Mouse (Mus musculus) bone marrow, adult 2 months (tissue): ENCODE measurements around the gene AI481877. TPM values are rescaled to one million over a fixed set of nuclear protein-coding genes. Genes with fewer than 3 reads are reported as not detected.
"Not testable (repeated sequence)": the region's sequence is repeated elsewhere in the genome, so short reads cannot be mapped to it uniquely, and the experiment has no call there.

ENCODE experiments used
- H3K27ac ChIP-seq: fragments of 200-500 bp; 2 replicates; pipeline ENCODE4 v1.5.1; 2012; ENCODE audit warnings: low read depth, mild to moderate bottlenecking, control low read depth, inconsistent platforms, low read length; ENCODE audit not compliant: control insufficient read depth, poor library complexity, insufficient read depth
- H3K4me1 ChIP-seq: fragments of 200-500 bp; 2 replicates; pipeline ENCODE4 v1.6.1; 2011; ENCODE audit warnings: low read length; ENCODE audit not compliant: control insufficient read depth, insufficient read depth
- H3K4me3 ChIP-seq: fragments of 200-500 bp; replicated peaks from 2 replicates; pipeline ENCODE3; 2011; ENCODE audit warnings: mild to moderate bottlenecking, low read depth, low read length, control low read depth; ENCODE audit not compliant: control insufficient read depth
- CTCF ChIP-seq: fragments of 200-500 bp; IDR thresholded peaks from 2 replicates; pipeline ENCODE4 v1.5.1; 2011; ENCODE audit warnings: low read length, control low read depth; ENCODE audit not compliant: control insufficient read depth, insufficient read depth
- POLR2A ChIP-seq: fragments of 200-500 bp; IDR thresholded peaks from 2 replicates; pipeline ENCODE4 v1.6.1; 2011; ENCODE audit warnings: low read depth, mild to moderate bottlenecking, control low read depth, low read length, borderline replicate concordance; ENCODE audit not compliant: control insufficient read depth
- WGBS: fragments of 180-500 bp; shearing (Covaris S2); methylation state at CpG from one replicate; pipeline ENCODE4 v1.1.7; 2018; 5-methylcytosine and 5-hydroxymethylcytosine counted together
- polyA plus RNA-seq: library from polyadenylated mRNA; stranded (reverse); fragments of >200 nt; gene quantifications from 2 replicates; pipeline ENCODE4 v1.2.4, GENCODE M21; 2011; ENCODE audit warnings: low replicate concordance; ENCODE audit not compliant: missing spikeins, insufficient read depth, insufficient read length

AI481877 gene
- polyA plus RNA-seq, result not detected in 2 replicates

DNA sequence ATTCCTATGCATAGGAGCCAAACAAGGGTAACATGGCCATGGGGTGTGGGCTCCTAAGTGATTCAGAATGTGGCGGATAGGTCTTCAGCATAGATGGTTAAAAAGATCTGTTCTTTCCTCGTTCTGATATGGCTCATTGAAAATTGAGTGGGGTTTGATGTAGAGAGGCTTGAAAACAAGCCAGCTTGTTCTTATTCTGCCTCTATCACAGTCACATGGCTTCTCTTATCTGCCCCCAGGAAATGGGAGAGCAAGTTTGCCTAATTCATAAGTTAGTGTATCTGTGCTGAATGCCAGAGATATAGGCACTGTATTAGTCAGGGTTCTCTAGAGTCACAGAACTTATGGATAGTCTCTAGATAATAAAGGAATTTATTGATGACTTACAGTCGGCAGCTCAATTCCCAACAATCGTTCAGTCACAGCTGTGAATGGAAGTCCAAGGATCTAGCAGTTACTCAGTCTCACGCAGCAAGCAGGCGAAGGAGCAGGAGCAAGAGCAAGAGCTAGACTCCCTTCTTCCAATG, at the start of gene AI481877:
Gene AI481877 (minus strand): TSS at position 477 of the 527 bp plus-strand sequence.
- not testable (repeated sequence) for H3K27ac ChIP-seq, H3K4me1 ChIP-seq, H3K4me3 ChIP-seq
- WGBS, result 69% methylated on average over 3 of the region's 6 CpGs

DNA sequence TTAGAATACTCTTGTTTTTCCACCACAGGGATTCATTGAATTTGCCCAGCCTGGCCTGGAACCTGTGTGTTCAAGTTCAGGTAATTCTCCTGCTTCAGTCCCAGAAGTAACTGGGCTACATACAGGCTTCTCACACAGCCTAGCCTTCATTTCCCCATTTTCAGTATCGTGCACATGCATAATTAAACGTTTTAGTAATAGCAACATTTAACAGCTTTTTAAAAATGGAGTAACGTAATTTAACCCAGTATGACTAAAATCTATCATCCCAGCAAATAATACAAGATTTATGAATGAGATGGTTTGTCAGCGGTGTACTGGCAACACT, 49.7 kb upstream of the AI481877 start:
- Histone ChIP-seq H3K4me1 (no peaks in the 10 kb centered on the region; the same call in 1 of the 2 replicates), H3K27ac (peak overlapping the region; percentile 99; the same call in 1 of the 2 replicates), H3K4me3 (peak overlapping the region; percentile 99)
- WGBS, result 2% methylated on average over 4 of the region's 4 CpGs
- TF ChIP-seq POLR2A (no peak), CTCF (no peak)

- Histone ChIP-seq H3K4me3 (no peak overlapping the region), H3K4me1 (no peaks in the 10 kb centered on the region; the same call in 1 of the 2 replicates), H3K27ac (no peak overlapping the region)
- WGBS, result 14% methylated on average over 3 of the region's 3 CpGs
- TF ChIP-seq CTCF, result no peak
- TF ChIP-seq POLR2A, result no peak
Observed at GRCm38 (mm10) chr4:59187289-59187688, 48.5 kb upstream of the AI481877 start.

GRCm38 (mm10) chr4:59185671-59186070, 46.9 kb upstream of the AI481877 start:
- no peak overlapping the region for H3K27ac ChIP-seq
- peaks cover 4% of the 10 kb centered on the region; the same call in 1 of the 2 replicates for H3K4me1 ChIP-seq
- no peak for TF ChIP-seq POLR2A
- TF ChIP-seq CTCF, result no peak
- WGBS, result 66% methylated on average over 3 of the region's 3 CpGs
- H3K4me3 ChIP-seq, result no peak overlapping the region

GRCm38 (mm10) chr4:59181320-59182271, 42.8 kb upstream of the AI481877 start:
- Histone ChIP-seq H3K4me1 (peaks cover 4% of the 10 kb centered on the region; the same call in 1 of the 2 replicates), H3K4me3 (no peak overlapping the region), H3K27ac (peak overlapping the region; percentile 48; the same call in 1 of the 2 replicates)
- 54% methylated on average over 5 of the region's 5 CpGs for WGBS
- TF ChIP-seq POLR2A, result no peak
- no peak for TF ChIP-seq CTCF

DNA sequence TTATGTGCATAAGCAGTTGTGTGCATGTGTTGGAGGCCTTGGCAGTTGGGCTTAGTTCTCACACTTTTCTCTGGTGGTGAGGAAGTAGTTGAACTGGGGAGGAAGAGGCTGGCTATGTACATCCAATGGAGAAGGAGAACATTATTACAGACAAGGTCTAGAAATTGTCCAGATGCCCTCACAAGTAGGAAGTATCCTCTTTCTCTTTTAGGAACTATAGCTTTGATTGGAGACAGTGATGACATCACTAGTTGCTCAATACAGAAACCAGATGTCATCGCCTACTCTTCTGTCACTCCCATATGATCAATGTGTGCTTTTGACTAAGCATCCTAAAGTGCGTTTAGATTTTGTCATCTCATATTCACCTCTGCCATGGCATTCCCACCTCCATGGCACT, 38.8 kb upstream of the AI481877 start:
- no peak overlapping the region for H3K27ac ChIP-seq
- peaks cover 4% of the 10 kb centered on the region; the same call in 1 of the 2 replicates for H3K4me1 ChIP-seq
- H3K4me3 ChIP-seq, result no peak overlapping the region
- TF ChIP-seq CTCF (no peak), POLR2A (no peak)
- WGBS, result 60% methylated on average over 2 of the region's 2 CpGs

- TF ChIP-seq POLR2A (no peak), CTCF (no peak)
- Histone ChIP-seq H3K4me3 (no peak overlapping the region), H3K27ac (no peak overlapping the region), H3K4me1 (no peaks in the 10 kb centered on the region)
- 71% methylated on average over 6 of the region's 6 CpGs for WGBS
Observed at GRCm38 (mm10) chr4:59175929-59176328, 37.1 kb upstream of the AI481877 start.

DNA sequence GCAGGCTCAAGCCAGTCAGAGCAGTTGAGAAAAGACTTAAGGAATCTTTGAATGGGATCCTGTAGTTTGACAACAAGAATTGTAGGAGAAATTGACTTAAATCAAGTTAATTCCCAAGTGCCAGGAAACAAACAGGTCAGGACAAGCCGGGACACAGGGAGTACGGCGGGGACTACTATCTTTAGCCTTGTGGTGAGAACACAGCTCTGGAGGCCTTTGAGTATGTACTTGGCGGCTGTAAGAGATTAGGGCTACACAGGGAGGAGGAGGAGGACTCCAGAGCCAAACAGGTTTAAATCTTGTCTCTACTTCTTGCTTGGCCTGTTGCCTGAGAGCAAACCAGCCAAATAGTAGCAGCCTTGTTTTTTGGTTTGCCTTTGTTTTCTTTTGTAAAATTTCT, 36.2 kb upstream of the AI481877 start:
- H3K4me1 ChIP-seq, result no peaks in the 10 kb centered on the region
- no peak for TF ChIP-seq CTCF
- WGBS, result 54% methylated on average over 4 of the region's 4 CpGs
- H3K27ac ChIP-seq, result no peak overlapping the region
- H3K4me3 ChIP-seq, result no peak overlapping the region
